Mouse (Mus musculus): ENCODE measurements around the gene Pnpla5. TPM values are rescaled to one million over a fixed set of nuclear protein-coding genes. Genes with fewer than 3 reads are reported as not detected.

Gene Pnpla5
- polyA plus RNA-seq, 1 experiment from 2014 or later = not detected

DNA sequence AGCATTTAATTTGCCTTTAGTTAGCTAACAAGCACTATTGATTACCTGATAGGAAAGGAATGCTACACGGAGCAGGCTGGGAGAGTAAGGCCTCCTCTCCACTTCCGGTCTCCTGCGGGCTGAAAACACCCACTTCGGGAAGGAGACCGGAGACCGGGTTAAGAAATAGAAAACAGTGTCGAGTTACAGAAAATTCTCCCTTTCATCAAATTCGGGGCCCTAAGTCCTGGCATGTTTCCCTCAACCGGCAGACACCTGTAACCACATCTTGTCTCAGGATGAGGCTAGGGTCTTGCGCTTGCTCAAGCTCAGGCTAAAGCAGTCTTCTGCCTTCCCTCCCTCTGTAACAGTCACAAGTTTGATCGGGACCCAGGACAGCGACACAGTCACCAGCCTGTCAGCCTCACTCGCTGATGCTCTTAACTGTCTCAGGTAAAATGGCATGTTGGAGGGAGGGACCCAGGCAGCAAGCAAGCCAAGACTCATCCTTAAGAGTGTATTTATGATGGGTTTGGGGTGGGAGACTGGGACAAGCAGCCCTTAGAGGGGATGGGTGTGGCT lies 52.8 kb downstream of the Pnpla5 start:
- H3K27ac ChIP-seq (replicated peaks; ENCODE audit: low read depth, low read length) = no peak overlapping the region
- H3K9ac ChIP-seq (ENCODE audit: low read depth, low read length) = no peak overlapping the region
- 1% methylated on average over 13 of the region's 13 CpGs for WGBS
- DNase-seq (ENCODE audit: low spot score) (peak; percentile 48), ATAC-seq (ENCODE audit: low read depth) (no peak)
- H3K4me2 ChIP-seq (ENCODE audit: low read depth, low read length) = peak overlapping the region; percentile 11; the same call in 1 of the 2 replicates
- no peaks in the 10 kb centered on the region; the same call in none of the 2 replicates for H3K4me1 ChIP-seq (ENCODE audit: control insufficient read depth, insufficient read depth, low read length)
- H3K27me3 ChIP-seq (replicated peaks; ENCODE audit: control insufficient read depth, insufficient read depth, low read length) = peaks cover 46% of the 10 kb centered on the region
- H3K9me3 ChIP-seq (ENCODE audit: control insufficient read depth, low read length) = no peaks in the 10 kb centered on the region; the same call in 1 of the 2 replicates
- H3K36me3 ChIP-seq (ENCODE audit: control insufficient read depth, insufficient read depth, low read length) = no peaks in the 10 kb centered on the region
- H3K4me3 ChIP-seq (ENCODE audit: low read depth, low read length) = no peak overlapping the region

DNA sequence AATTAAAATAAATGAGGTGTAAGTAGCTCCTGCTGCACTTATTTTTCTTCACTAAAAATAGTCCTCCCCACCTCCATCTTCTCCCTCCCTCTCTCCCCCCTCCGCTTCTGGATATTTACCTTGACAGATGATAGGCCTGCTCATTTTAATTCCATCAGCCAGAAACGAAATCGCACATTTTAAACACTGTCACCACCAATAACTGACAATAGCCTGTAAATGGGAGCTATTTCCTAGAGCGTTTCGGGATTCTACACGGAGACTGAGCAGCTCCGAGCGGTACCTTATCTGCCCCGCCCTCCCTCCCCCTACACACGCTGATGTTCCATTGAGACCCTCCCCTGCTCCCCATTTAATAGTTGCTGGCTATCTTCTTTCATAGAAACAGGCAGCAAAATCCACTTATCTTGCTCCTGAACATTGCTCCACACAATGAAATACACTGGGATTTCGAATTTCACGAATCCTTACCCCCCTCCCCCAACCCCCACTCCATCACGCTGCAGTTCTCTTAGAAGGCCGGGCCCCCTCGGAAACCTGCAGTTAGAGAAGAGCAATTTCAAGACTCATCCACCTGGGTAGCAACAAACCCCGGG lies 53.4 kb downstream of the Pnpla5 start:
- Histone ChIP-seq H3K4me3 (ENCODE audit: low read depth, low read length) (no peak overlapping the region), H3K9me3 (ENCODE audit: control insufficient read depth, low read length) (no peaks in the 10 kb centered on the region; the same call in 1 of the 2 replicates), H3K27ac (replicated peaks; ENCODE audit: low read depth, low read length) (no peak overlapping the region), H3K27me3 (replicated peaks; ENCODE audit: control insufficient read depth, insufficient read depth, low read length) (peaks cover 48% of the 10 kb centered on the region), H3K9ac (ENCODE audit: low read depth, low read length) (no peak overlapping the region), H3K4me2 (ENCODE audit: low read depth, low read length) (peak overlapping the region; percentile 11; the same call in 1 of the 2 replicates), H3K36me3 (ENCODE audit: control insufficient read depth, insufficient read depth, low read length) (no peaks in the 10 kb centered on the region), H3K4me1 (ENCODE audit: control insufficient read depth, insufficient read depth, low read length) (peaks cover 4% of the 10 kb centered on the region)
- DNase-seq (ENCODE audit: low spot score) (no peak), ATAC-seq (ENCODE audit: low read depth) (no peak)
- 7% methylated on average over 16 of the region's 16 CpGs for WGBS

DNA sequence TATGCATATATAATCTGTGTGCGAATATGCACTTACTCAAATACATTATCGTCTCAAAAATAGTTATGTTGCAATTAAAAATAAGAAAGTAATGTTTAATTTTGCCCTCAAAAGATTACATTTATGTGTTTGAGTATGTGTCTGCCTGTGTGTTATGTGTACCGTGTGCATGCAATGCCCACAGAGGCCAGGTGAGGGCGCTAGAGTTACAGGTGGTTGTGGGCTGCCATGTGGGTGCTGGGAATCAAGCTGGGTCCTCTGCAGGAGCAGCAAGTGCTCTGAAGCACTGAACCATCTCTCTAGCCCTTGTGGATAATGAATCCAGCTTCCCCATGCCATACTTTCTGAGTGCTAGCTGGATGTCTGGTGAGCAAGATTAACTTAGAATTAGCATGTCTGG lies 57.3 kb downstream of the Pnpla5 start:
- DNase-seq (ENCODE audit: low spot score) = no peak
- Histone ChIP-seq H3K36me3 (ENCODE audit: control insufficient read depth, insufficient read depth, low read length) (no peaks in the 10 kb centered on the region), H3K4me1 (ENCODE audit: control insufficient read depth, insufficient read depth, low read length) (peaks cover 4% of the 10 kb centered on the region), H3K27me3 (replicated peaks; ENCODE audit: control insufficient read depth, insufficient read depth, low read length) (peaks cover 32% of the 10 kb centered on the region), H3K9me3 (ENCODE audit: control insufficient read depth, low read length) (peaks cover 5% of the 10 kb centered on the region; the same call in 1 of the 2 replicates), H3K9ac (ENCODE audit: low read depth, low read length) (no peak overlapping the region), H3K4me3 (ENCODE audit: low read depth, low read length) (no peak overlapping the region), H3K4me2 (ENCODE audit: low read depth, low read length) (no peak overlapping the region), H3K27ac (replicated peaks; ENCODE audit: low read depth, low read length) (no peak overlapping the region)
- whole genome bisulfite sequencing = 68% methylated on average over 4 of the region's 4 CpGs
- ATAC-seq (ENCODE audit: low read depth) = no peak

DNA sequence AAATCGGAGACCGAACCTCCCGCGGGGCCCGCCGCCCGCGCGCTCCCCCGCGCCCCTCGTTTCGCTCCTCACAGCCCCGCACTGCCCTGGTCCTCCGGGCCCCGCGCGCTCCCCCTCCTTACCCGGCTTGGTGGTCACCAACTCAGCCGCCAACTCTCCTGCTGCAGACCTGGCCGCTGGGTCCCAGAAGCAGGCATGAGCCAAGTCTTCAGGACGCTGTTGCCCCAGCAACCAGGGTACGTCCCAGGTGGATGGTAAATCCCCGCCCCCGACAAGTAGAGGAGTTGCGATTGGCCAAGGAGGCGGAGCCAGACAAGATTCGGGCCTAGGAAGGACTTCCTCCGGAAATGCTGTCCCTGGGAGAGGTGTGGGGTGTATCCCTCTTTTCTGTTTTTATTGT lies 57.8 kb downstream of the Pnpla5 start, which contains the start of gene Efcab6:
Gene Efcab6 (minus strand): TSS at position 240 of the 400 bp plus-strand sequence.
- Histone ChIP-seq H3K9ac (ENCODE audit: low read depth, low read length) (no peak within 1 kb of the TSS), H3K27ac (replicated peaks; ENCODE audit: low read depth, low read length) (no peak within 1 kb of the TSS), H3K27me3 (replicated peaks; ENCODE audit: control insufficient read depth, insufficient read depth, low read length) (peaks cover 29% of the 10 kb centered on the region), H3K9me3 (ENCODE audit: control insufficient read depth, low read length) (peaks cover 5% of the 10 kb centered on the region; the same call in 1 of the 2 replicates), H3K4me1 (ENCODE audit: control insufficient read depth, insufficient read depth, low read length) (peaks cover 4% of the 10 kb centered on the region), H3K4me3 (ENCODE audit: low read depth, low read length) (peak within 1 kb of the TSS; percentile 33), H3K4me2 (ENCODE audit: low read depth, low read length) (peak within 1 kb of the TSS; percentile 54), H3K36me3 (ENCODE audit: control insufficient read depth, insufficient read depth, low read length) (no peaks in the 10 kb centered on the region)
- ATAC-seq (ENCODE audit: low read depth) (peak; percentile 77), DNase-seq (ENCODE audit: low spot score) (peak; percentile 64)
- WGBS = 2% methylated on average over 20 of the region's 29 CpGs

Small RNAs within 50 kb of the gene (microRNA-seq; reads per million reads assigned to microRNA genes)
- gene Mir6392 (ENCODE audit: borderline number of aligned reads) = not detected

Other genes starting within 250 kb of the Pnpla5 start
- gene Efcab6, start 57.8 kb downstream of the Pnpla5 start, polyA plus RNA-seq (2014; fragmentation: Nextera tagmentation; extraction: Ambion mirVana) = 0.42 and 1.3 TPM in 2 replicates
- gene Sult4a1, start 17.4 kb downstream of the Pnpla5 start, polyA plus RNA-seq (2014; fragmentation: Nextera tagmentation; extraction: Ambion mirVana) = 8.8 and 9.2 TPM in 2 replicates
- 0.89 and 1.1 TPM in 2 replicates for gene Pnpla3, start 44.7 kb upstream of the Pnpla5 start, polyA plus RNA-seq (2014; fragmentation: Nextera tagmentation; extraction: Ambion mirVana)
- 71.1 and 74.0 TPM in 2 replicates for gene Samm50, start 69.1 kb upstream of the Pnpla5 start, polyA plus RNA-seq (2014; fragmentation: Nextera tagmentation; extraction: Ambion mirVana)
- 5.0 and 7.8 TPM in 2 replicates for gene Parvb, start 108.9 kb upstream of the Pnpla5 start, polyA plus RNA-seq (2014; fragmentation: Nextera tagmentation; extraction: Ambion mirVana)
- 2.1 and 2.4 TPM in 2 replicates for gene Parvg, start 200.9 kb upstream of the Pnpla5 start, polyA plus RNA-seq (2014; fragmentation: Nextera tagmentation; extraction: Ambion mirVana)